Mouse (Mus musculus) c-Kit-positive CD71-positive TER-119-positive erythroid progenitor cells, embryonic 14.5 days (primary cell): Measurements from ENCODE around the gene Rab3d.
"Not testable (repeated sequence)": the region's sequence is repeated elsewhere in the genome, so short reads cannot be mapped to it uniquely, and the experiment has no call there.

ENCODE experiments used
- DNase-seq: peaks from one replicate; pipeline ENCODE4 v3.0.0-alpha.2; 2013; ENCODE audit warnings: low spot score

Rab3d gene

DNA sequence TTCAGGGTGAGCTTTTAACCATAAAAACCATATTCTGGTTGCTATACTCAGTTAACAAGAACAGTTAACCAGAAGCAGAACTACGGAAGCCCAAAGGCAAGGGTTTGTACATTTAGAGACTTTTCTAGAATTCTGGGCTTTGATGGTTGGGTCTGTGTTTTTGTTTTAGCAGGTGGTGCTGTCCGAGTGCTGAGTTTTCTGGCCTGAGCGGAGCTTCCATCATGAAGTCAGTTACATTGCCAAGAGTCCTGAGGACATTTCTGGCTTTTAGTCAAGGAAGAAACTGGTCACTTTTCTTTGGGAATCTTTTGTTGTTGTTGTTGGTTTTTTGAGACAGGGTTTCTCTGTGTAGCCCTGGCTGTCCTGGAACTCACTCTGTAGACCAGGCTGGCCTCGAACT, 14.0 kb downstream of the Rab3d start:
- DNase-seq: no peak

DNA sequence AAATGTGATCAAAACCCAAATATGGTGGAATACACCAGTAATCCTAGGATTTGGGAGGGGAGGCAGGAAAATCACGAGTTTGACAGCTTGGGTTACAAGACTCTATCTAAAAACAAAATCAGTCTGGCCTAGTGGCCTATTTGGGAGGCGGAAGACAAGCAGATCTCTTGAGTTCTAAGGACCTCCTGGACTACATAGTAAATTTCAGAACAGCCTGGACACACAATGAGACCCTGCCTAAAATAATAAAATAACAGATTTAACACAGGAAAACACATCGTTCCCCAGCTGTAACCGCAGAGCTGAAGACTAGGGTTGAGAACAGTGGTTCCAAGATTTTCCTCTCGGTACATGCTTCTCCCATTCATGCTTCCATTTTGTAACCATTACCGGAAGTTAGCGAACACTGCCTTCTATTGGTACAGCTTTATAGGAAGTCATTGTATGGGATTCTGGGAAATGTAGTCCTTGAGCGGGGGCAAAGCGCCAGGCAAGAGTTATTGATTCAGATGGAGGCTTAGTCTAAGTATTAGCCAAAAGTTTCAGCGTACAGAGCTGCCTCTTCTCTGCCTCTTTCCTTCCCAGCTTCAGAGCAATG, 16.7 kb downstream of the Rab3d start:
- DNase-seq: peak; percentile 65

DNA sequence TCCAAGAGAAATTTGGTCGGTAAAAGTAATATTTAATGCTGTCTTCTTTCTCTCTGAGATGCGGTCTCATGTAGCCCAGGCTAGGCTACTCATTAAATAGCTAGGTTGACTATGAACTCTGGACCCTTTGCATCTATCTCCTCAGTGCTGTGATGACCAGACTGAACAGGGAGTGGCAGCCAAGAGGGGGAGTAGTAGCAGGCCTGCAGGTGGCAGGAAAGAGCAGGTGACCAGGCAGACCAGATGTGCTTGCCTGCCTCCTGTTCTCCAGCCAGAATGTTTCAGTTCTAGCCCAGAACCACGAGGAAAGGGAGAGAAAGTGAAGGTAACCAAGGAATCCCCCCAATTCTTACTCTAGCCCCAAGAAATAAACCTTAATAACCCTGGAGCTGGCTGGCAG, 28.8 kb downstream of the Rab3d start:
- DNase-seq: no peak

DNA sequence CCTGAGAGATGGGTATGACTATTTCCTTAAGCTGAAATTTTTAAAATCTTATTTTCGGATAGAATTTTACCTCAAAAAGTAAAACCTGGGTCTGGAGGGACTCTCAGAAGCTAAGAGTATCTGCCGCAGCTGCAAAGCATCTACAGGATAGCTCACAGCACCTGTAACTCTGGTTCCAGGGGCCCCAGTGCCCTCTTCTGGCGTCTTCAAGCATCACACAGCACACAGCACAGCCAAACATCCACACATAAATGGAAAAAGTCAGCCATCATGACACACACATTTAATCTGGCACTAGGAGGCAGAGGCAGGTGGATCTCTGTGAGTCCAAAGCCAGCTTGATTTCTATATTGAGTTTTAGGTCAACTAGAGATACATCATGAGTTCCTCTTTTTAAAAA, 41.4 kb downstream of the Rab3d start:
- DNase-seq: no peak

DNA sequence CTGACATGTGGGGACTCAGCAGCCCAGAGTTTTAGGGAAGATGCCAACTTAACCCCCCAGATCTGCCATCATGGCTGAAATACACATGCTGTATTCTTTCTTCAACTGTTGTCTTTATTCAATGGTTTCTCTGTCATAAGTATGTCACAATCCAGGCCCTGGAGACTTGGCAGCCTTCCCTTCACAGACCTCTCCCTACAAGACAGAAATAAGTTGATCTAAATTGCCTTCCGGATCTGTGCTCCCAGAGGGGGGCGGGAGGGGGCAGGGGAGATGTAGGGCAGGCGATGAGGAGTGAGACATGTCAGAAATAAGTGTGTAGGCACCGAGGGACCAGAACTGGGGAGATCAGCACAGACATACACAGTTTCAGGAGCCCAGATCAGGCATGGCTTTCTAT, 45.8 kb downstream of the Rab3d start:
- DNase-seq: no peak

DNA sequence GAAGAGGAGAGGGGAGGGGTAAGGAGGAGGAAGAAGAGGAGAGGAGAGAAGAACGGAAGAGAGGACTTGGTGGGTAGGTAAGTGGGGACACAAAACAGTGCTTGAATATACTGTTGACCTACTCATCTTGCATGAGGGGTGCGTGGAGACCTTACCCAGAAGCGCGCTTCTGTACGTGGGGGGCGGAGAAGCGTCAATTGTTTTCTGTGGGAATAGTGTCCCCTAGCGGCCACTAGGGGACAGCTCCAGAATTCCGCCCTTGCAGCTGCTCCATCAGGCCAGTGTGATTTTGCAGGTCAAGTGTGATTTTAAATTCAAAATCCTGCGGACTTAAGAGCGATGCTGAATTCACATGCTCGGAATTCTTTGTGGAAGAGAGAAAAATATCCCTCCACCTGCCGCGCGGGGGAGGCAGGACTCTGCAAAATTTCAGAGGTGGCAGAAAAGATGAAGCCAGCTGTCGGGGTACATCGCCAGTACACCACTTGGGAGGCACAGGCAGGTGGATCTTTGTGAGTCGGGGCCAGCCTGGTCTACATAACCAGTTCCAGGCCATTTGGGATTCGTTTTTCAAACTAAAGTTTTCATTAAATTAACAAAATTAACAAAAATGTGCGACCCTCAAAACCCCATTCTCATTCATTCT, 47.0 kb downstream of the Rab3d start:
- peak; percentile 31 for DNase-seq

DNA sequence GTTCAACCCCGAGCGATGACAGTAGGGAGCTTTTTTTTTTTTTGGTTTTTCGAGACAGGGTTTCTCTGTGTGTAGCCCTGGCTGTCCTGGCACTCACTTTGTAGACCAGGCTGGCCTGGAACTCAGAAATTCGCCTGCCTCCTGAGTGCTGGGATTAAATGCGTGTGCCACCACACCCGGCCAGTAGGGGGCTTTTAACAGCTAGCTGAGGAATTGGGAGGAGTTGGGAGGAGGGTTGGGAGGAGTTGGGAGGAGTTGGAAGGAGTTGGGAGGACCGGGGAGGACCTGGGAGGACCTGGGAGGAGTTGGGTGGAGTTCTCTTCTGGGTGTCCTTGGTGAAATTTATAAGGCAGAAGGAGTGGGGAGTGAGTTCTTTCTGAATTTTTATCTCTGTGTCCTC, 48.7 kb downstream of the Rab3d start:
- DNase-seq: not testable (repeated sequence)

DNA sequence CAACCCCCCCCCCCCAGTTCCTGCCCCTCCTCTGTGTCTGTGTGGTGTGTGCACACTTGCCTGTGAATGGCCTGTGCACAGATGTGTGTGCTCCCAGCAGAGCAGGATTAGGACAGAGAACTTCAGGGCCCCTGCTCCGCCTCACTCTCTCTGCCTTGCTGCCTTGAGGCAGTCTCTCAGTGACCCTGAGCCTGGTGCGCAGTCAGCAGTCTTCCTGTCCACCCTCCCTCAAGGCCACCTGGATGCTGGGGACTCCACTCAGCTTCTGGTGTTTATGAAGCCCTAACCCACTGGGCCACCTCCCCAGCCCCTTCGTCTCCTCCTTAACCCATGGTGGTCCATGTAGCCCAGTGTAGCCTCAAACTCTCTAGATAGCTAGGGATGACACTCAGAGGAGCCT, 50.3 kb downstream of the Rab3d start:
- no peak for DNase-seq

DNA sequence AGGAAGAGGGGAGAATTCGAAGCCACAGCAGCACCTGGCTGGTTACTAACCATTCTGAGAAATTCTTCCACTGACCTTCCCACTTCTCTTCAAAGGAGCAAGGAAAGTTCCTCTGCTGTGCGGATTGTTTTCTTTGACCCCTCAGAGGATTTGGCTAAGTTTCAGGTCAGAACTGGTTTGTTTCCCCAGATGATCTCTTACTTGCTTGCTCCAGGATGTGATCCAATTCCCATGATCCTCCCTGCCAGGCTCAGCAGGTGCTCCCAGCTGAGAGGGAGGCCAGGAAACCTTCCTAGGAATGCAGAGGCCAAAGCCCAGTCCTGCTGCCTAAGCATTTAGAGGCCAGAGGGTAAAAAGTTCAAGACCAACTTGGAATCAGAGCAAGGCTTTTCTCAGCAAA, 51.4 kb downstream of the Rab3d start:
- no peak for DNase-seq

DNA sequence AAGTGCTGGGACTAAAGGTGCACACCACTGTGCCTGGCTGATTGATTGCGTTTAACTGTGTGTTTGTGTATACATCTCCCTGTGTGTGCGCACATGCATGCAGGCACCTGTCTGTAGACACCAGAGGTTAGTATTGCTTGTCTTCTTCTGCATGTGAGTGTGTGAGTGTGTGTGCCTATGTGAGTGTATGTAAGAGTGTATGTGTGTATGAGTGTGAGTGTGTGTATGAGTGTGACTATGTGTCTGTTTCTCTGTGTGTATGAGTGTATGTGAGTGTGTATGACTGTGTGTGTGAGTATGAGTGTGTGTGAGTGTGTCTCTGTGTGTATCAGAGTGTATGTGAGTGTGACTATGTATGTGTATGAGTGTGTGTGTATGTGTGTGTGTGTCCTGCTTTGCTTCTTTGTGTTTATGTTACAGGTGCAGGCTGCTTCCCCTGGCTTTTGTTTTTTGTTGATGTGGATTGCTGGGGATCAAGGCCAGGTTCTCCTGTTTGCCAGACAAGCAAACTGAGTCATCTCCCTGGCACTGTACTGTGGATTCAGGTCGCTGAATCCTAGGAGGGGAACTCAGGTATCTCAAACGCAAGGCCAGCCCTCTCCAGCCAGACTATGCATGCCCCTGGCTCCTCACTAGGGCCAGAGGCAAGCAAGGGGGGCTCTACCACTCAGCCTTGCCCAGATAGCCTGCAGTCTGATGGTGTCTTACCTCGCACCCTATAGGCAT, 52.2 kb downstream of the Rab3d start:
- DNase-seq: no peak

DNA sequence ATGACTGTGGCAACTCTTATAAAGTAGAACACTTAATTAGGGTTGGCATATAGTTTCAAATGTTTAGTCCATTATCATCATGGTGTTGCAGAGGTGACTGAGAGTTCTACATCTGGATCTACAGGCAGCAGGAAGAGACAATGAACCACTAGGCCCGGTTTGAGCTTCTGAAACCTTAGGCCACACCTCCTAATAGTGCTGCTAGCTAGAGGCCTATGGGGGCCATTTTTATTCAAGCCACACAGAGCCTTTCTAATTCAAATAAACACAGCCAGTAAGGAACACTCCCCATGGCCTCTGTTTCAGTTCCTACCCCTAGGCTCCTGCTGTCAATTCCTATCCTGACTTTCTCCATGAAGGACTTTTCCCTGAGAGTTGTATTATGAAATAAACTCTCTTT, 55.8 kb downstream of the Rab3d start:
- DNase-seq: no peak

DNA sequence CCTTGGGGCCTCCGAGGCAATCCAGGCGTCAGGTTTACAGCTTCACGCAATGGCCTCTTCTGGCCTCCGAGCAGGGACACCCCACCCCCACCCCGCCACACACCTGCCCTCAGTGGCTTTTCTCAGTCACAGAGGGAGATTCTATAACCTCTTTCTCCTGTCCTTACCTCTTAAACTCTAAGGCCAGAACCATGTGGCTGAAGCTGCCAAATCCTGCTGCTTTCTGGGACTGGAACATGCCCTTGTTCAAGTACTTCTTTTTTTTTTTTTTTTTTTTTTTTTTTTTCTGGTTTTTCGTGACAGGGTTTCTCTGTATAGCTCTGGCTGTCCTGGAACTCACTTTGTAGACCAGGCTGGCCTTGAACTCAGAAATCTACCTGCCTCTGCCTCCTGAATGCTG, 57.6 kb downstream of the Rab3d start:
- not testable (repeated sequence) for DNase-seq

DNA sequence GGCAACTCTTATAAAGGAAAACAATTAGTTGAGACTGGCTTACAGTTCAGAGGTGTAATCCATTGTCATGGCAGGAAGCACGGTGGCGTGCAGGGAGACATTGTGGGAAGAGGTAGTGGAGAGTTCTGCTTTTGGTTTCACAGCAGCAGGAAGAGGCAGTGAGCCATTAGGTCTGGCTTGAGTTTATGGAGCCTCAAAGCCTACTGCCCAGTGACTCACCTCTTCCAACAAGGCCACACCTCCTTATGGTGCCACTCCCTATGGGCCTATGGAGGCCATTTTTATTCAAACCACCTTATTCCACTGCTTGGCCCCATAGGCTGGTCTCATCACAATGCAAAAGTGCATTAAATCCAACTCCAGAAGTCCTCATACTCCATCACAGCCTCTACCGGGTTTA, 58.4 kb downstream of the Rab3d start:
- DNase-seq: no peak

DNA sequence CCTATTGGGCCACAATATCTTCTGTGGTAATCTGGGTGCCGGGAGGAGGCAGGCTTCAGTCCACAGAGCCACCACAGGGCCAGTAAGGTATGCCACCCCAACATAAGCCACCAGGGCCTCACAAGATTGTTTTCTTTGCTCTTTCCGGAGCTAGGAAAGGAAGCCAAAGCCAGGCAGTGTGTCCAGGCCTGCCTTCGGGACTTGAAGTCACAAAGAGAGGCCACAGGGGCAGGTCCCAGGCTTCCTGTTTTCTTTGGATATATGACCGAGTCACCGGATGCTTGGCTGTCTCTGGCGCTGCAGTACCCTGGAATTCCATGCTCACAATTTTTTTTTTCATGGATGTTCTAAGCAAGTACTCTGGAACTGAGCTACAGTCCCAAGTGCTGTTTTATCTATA, 59.9 kb downstream of the Rab3d start:
- no peak for DNase-seq

DNA sequence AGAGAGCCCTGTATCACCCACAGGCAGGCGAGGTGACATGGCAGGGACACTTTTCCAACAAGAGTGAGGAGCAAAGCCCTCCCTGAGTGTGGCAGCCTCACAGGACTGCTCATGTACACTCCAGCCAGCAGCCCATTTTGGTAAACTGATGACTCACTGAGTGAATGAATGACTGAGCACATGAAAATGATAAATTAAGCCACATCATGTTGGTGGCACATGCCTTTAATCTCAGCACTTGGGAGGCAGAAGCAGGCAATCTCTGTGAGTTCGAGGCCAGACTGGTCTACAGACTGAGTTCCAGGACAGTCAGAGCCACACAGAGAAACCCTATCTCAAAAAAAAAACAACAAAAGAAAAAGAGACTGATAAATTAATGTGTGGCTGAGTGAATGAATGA, 60.5 kb downstream of the Rab3d start:
- DNase-seq: no peak
